Mouse (Mus musculus) myocyte (in vitro differentiated cells): ENCODE results near the gene Slc2a9. TPM values are rescaled to one million over a fixed set of nuclear protein-coding genes. Genes with fewer than 3 reads are reported as not detected.
A peak's percentile ranks its signal among the peaks of the same experiment; 100 is the strongest.
"Not testable (repeated sequence)": the region's sequence is repeated elsewhere in the genome, so short reads cannot be mapped to it uniquely, and the experiment has no call there.

Source experiments
- H3K27me3 ChIP-seq: one replicate; pipeline ENCODE4 v1.6.1; 2011; ENCODE audit not compliant: control insufficient read depth, insufficient read depth, insufficient read length
- H3K36me3 ChIP-seq: one replicate; pipeline ENCODE4 v1.6.1; 2011; ENCODE audit not compliant: control insufficient read depth, insufficient read depth
- H3K4me2 ChIP-seq: one replicate; pipeline ENCODE4 v1.6.1; 2011; ENCODE audit warnings: low read depth, control low read depth
- H3K4me3 ChIP-seq: one replicate; pipeline ENCODE4 v1.5.1; 2011; ENCODE audit warnings: mild to moderate bottlenecking, control low read depth, moderate library complexity
- H3K79me2 ChIP-seq: one replicate; pipeline ENCODE4 v1.6.1; 2011; ENCODE audit not compliant: control insufficient read depth, insufficient read depth
- H3ac ChIP-seq: one replicate; pipeline ENCODE4 v1.6.1; 2011; ENCODE audit not compliant: control insufficient read depth, insufficient read length
- CEBPB ChIP-seq: IDR thresholded peaks from 2 replicates; pipeline ENCODE4 v1.6.1; 2011; ENCODE audit warnings: mild to moderate bottlenecking, moderate library complexity; ENCODE audit not compliant: poor library complexity, insufficient read depth, severe bottlenecking
- E2F4 ChIP-seq: IDR thresholded peaks from one replicate; pipeline ENCODE4 v1.6.1; 2011; ENCODE audit warnings: mild to moderate bottlenecking, control low read depth, moderate library complexity; ENCODE audit not compliant: insufficient read depth
- MAX ChIP-seq: IDR thresholded peaks from one replicate; pipeline ENCODE4 v1.6.1; 2011; ENCODE audit warnings: low read depth, mild to moderate bottlenecking, control low read depth
- MYOD1 ChIP-seq, 3 experiments: IDR thresholded peaks; one replicate each; pipeline ENCODE4 v1.6.1; 2011; ENCODE audit warnings: control low read depth in 2 of 3, low read depth in 2 of 3, mild to moderate bottlenecking in 2 of 3, moderate library complexity in 1 of 3; ENCODE audit not compliant: insufficient read length in 2 of 3, control insufficient read depth in 1 of 3
- MYOG ChIP-seq, 3 experiments: IDR thresholded peaks; one replicate each; pipeline ENCODE4 v1.6.1; 2011; ENCODE audit warnings: control low read depth in 2 of 3, low read depth in 2 of 3, mild to moderate bottlenecking in 2 of 3; ENCODE audit not compliant: insufficient read length in 2 of 3, control insufficient read depth in 1 of 3, insufficient read depth in 1 of 3
- POLR2A ChIP-seq: IDR thresholded peaks from one replicate; pipeline ENCODE4 v1.6.1; 2011; ENCODE audit warnings: low read depth, mild to moderate bottlenecking, control low read depth, moderate library complexity; ENCODE audit not compliant: insufficient read length
- POLR2AphosphoS2 ChIP-seq: IDR thresholded peaks from one replicate; pipeline ENCODE4 v1.6.1; 2011; ENCODE audit warnings: low read depth, control low read depth; ENCODE audit not compliant: insufficient read length
- REST ChIP-seq: IDR thresholded peaks from one replicate; pipeline ENCODE4 v1.6.1; 2011; ENCODE audit warnings: mild to moderate bottlenecking, control low read depth, moderate library complexity; ENCODE audit not compliant: insufficient read depth, insufficient read length
- SRF ChIP-seq: IDR thresholded peaks from one replicate; pipeline ENCODE4 v1.6.1; 2011; ENCODE audit warnings: low read depth; ENCODE audit not compliant: control insufficient read depth, insufficient read length
- TCF12 ChIP-seq: IDR thresholded peaks from one replicate; pipeline ENCODE4 v1.6.1; 2011; ENCODE audit warnings: mild to moderate bottlenecking, control low read depth; ENCODE audit not compliant: poor library complexity, insufficient read depth, severe bottlenecking
- TCF3 ChIP-seq: IDR thresholded peaks from one replicate; pipeline ENCODE4 v1.6.1; 2011; ENCODE audit warnings: low read depth, control low read depth; ENCODE audit not compliant: insufficient read length
- USF1 ChIP-seq: IDR thresholded peaks from one replicate; pipeline ENCODE4 v1.6.1; 2011; ENCODE audit warnings: low read depth, mild to moderate bottlenecking, control low read depth, moderate library complexity
- polyA plus RNA-seq: library from polyadenylated mRNA; unstranded; fragments of >200 nt; fragmentation: generic; extraction: Trizol; gene quantifications from one replicate; pipeline ENCODE4 v1.2.1, GENCODE M21; 2012; ENCODE audit warnings: missing spikeins

Slc2a9 gene
- polyA plus RNA-seq, 1 experiment: 1.1 TPM

DNA sequence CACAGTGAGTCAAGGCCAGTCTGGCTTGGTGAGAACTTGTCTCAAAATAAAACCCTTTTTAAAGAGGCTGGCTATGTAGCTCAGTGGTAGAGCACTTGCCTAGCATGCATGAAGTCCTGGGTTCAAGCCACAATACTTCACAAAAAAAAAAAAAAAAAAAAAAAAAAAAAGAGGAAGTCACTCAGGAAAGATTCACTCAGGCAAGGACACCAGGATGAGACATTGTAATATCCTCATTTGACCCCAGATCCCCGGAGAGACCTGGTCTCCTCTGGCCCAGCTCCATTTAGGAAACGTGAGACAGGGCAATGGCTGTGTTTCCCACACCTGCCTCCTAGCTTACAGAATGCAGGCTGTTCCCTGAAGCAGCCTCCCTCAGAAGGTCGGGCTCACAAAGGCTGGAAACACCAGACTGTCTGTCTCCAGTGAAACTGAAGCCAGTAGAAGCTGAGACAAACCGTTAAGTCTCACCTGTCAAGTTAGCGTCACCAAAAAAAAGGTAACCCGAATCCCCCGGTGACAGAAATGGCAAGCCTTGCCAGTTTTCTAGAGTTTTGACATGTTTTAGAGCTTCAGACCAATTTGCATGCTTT lies 19.3 kb downstream of the Slc2a9 start:
- no peaks in the 10 kb centered on the region for H3K36me3 ChIP-seq
- H3K79me2 ChIP-seq: no peaks in the 10 kb centered on the region
- H3K27me3 ChIP-seq: no peaks in the 10 kb centered on the region
- H3ac ChIP-seq: no peak overlapping the region
- H3K4me2 ChIP-seq: no peak overlapping the region
- TF ChIP-seq POLR2A: no peak
- TF ChIP-seq CEBPB: no peak
- no peak overlapping the region for H3K4me3 ChIP-seq

DNA sequence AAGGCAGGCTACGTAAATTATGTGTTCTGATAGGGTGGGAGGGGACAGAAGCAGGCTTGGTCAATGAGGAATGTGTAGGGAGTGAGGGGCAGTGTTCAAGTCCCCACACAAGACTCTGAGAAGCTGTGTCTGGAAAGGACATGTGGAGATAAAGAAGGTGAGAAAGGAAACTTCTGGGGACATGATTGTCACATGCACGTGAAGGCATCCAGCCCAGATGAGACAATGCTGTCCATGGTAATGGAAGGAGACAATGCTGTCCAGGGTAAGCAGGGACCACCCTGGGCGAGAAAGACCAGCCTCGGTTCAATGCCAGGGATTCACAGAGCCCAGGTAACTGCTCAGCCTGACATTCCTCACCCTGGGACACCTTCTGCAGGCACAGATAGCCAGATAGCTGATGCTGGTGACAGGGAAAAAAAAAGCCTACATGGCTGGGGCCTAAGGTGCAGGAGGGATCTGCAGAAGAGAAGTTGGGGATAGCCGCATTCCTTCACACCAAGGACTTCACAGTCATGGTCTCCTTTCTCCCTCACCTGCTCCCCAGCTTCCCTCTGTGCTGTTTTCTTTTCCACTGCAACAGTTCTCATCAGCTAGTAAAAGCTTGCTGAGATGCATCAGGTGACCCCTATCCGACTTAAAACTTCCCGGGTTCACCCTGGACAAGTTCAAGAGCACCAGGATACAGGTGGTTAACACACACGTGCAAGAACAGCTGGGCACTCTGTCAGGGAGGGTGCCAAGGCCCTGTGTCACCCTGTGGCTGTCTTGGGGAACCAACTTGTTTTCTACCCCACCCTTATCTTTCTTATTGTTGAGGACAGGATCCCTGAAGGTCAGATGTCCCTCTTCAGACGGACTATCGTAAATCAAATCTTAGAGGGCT lies 21.9 kb downstream of the Slc2a9 start:
- Histone ChIP-seq H3K36me3 (no peaks in the 10 kb centered on the region), H3K79me2 (no peaks in the 10 kb centered on the region), H3K4me2 (peak overlapping the region; percentile 90), H3K4me3 (peak overlapping the region; percentile 28), H3K27me3 (no peaks in the 10 kb centered on the region), H3ac (no peak overlapping the region)
- TF ChIP-seq TCF12: no peak
- peak; percentile 3 for TF ChIP-seq REST
- no peak for TF ChIP-seq POLR2AphosphoS2

DNA sequence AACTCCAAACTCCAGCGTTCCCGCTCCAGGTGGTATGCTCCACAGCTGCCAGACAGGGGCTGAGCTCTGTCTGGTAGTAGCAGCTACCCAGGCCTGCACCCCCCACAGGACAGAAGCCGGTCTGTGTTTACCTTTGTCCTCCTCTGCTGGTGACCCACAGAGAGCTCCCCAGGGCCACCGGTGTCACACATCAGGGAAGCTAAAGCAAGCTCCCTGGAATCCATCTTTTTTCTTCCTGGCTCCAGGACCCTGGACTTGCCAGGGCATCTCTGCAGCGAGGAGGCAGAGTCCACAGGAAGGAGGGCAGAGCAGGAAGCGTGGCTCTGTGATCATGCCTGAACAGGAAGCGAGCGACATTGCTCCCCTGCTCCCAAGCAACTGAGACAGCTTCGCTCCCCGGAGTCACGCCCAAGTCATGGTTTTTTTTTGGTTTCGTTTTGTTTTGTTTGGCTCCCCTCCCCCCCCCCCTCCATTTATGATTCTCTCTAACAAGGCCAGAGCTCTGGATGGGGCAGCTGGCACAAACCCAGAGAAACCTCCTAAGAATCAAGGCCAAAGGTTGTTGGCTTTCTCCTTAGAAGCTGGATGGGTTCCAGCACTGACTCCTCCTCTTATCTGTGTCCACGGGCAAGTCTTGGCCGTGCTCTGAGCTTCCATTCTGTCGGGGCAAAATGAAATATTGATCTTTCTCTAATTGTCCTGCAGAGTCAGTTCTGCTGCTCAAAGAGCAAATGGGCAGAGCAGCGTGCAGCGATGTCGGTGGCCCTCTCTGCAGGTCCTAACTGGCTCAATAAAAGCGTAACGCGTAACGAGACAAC lies 22.8 kb downstream of the Slc2a9 start:
- TF ChIP-seq TCF3 (no peak), USF1 (no peak), E2F4 (no peak), POLR2A (peak; percentile 27)
- H3ac ChIP-seq: no peak overlapping the region
- H3K4me2 ChIP-seq: peak overlapping the region; percentile 90
- H3K27me3 ChIP-seq: no peaks in the 10 kb centered on the region
- H3K4me3 ChIP-seq: peak overlapping the region; percentile 28
- H3K79me2 ChIP-seq: no peaks in the 10 kb centered on the region
- no peaks in the 10 kb centered on the region for H3K36me3 ChIP-seq

DNA sequence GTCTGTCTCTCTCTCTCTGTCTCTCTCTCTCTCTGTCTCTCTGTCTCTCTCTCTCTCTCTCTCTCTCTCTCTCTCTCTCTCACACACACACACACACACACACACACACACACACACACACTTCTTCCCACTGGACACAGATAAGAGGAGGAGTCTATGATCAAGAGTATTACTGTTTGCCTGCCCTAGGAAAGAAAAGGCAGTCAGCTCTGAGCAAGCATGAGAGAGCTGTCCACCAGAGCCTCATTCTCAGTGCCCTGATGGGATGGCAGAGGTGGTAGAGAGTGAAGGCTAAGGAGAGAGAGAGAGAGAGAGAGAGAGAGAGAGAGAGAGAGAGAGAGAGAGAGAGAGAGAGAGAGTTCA lies 23.4 kb downstream of the Slc2a9 start:
- not testable (repeated sequence) for H3K36me3 ChIP-seq, H3K27me3 ChIP-seq, H3ac ChIP-seq, H3K79me2 ChIP-seq
- peak overlapping the region; percentile 90 for H3K4me2 ChIP-seq
- peak overlapping the region; percentile 28 for H3K4me3 ChIP-seq

DNA sequence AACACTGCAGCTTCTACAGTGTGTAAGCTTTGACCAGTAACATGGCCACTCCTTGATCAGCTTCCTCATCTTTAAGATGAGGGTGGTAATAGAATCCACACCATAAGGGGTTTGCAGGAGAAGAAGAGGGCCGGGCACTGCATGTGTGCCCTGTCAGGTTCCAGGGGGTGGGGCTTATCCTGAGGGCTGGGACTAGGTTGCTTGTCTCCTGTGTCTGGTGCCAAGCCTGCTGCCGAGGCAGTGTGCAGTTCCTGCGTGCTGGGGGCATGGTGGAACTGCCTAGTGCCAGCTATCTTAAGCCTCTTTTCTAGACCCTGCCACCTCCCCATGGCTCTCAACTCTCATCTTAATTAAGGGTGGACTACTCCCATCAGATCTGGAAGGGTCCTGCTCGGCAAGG lies 23.9 kb downstream of the Slc2a9 start:
- no peaks in the 10 kb centered on the region for H3K27me3 ChIP-seq
- no peaks in the 10 kb centered on the region for H3K36me3 ChIP-seq
- no peak overlapping the region for H3ac ChIP-seq
- no peak overlapping the region for H3K4me2 ChIP-seq
- no peaks in the 10 kb centered on the region for H3K79me2 ChIP-seq
- TF ChIP-seq TCF3: no peak
- no peak for TF ChIP-seq POLR2A
- TF ChIP-seq MAX: no peak
- TF ChIP-seq POLR2AphosphoS2: no peak
- no peak for TF ChIP-seq USF1
- no peak for TF ChIP-seq CEBPB
- TF ChIP-seq SRF: no peak
- TF ChIP-seq MYOD1 (IDR thresholded peaks at IDR 0.05; ENCODE audit: control insufficient read depth in 1 of 3, insufficient read length in 2 of 3, low read depth in 2 of 3): no peak
- no peak for TF ChIP-seq E2F4
- no peak for TF ChIP-seq MYOG (IDR thresholded peaks at IDR 0.05; ENCODE audit: control insufficient read depth in 1 of 3, insufficient read depth in 1 of 3, insufficient read length in 2 of 3, low read depth in 2 of 3)
- no peak for TF ChIP-seq REST
- no peak for TF ChIP-seq TCF12
- H3K4me3 ChIP-seq: peak overlapping the region; percentile 28
